Mouse (Mus musculus) thymus, postnatal 25 days (tissue): Measurements from ENCODE around the gene Adh6b.
"Not testable (repeated sequence)": the region's sequence is repeated elsewhere in the genome, so short reads cannot be mapped to it uniquely, and the experiment has no call there.

Source experiments
- DNase-seq: peaks from one replicate; pipeline ENCODE4 v3.0.0; 2022

The Adh6b gene

GRCm38 (mm10) chr3:138366181-138366580 is 24.6 kb downstream of the Adh6b start:
- DNase-seq, result no peak

GRCm38 (mm10) chr3:138369546-138369945 is 28.0 kb downstream of the Adh6b start:
- no peak for DNase-seq

DNA sequence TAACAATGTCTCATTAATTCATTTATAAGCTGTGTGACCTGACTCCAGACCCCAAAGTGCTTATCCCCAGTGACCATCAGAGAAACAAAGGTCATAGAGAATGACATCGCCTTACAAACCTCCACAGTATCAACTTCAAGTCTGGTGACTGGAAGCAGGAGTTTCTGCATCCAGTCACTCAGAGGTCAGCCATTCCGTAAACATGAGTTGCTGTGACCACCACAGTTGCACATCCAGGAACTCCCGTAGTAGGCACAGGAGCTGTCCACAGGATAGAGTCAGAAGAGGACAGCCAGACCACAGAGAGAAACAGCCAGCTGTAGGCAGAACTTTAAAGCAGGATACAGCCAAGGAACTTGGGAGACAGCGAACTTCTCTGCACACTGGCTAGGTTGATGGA is 28.7 kb downstream of the Adh6b start:
- DNase-seq, result not testable (repeated sequence)

GRCm38 (mm10) chr3:138373920-138374319 is 32.3 kb downstream of the Adh6b start:
- DNase-seq, result no peak

DNA sequence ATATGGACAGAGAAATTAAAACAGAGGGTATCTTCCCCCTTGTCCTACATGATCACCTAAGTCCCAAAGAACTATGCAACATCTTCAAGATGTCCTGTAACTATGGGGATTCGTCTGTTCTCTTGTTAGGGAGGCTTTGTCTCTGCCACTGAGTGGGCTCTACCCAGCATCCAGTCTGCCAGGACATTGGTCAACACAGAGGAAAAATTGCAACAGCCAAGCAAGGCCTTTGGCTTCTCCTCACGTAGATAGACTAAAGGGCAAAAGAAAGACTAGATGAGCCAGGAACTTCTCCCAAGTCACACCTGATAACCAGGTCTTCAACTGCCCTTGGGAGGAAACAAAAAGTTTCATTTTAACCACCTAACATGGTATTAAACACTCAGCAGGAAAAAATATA is 33.6 kb downstream of the Adh6b start:
- no peak for DNase-seq

DNA sequence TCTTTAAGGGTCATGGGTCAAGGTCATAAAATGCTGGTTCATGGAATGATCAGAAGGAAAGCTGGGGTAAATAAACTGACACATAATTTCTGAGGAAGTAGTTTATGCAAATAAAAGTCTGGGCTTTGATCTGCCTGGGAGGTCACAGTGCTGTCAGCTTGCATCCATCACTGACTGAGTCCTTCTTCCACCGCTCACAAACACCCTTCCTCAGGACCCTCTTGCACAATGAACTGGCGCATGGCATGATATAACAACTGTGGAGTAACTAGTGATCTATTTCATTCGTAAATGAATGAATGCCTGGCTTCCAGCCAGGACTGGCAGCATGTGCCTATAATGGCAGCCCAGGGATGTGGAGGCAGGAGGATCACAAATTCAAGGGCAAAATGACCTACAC is 39.6 kb downstream of the Adh6b start:
- no peak for DNase-seq

- no peak for DNase-seq
Observed at GRCm38 (mm10) chr3:138387155-138387554, 45.6 kb downstream of the Adh6b start.

- no peak for DNase-seq
Observed at GRCm38 (mm10) chr3:138404872-138405271, 63.3 kb downstream of the Adh6b start.

GRCm38 (mm10) chr3:138405341-138405740 is 63.8 kb downstream of the Adh6b start:
- no peak for DNase-seq

- no peak for DNase-seq
Observed at GRCm38 (mm10) chr3:138405840-138406239, 64.3 kb downstream of the Adh6b start.

DNA sequence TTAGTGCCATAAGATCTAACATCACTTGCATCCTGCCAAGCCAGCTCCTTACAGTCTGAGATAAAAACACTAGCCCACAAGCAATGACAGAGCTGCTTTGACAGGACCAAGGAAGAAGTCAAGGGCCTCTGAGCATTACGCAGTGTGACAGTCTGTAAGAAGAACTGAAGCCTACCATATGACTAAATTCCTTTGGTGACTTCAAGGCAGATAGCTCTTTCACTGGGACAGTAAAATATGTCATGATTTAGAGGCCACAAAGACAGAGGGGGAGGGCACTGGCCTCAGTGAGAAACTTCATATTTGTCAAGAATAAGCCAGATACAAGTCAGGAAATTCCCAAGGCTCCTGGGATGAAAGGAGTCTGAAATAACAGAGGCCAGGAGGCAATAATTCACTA is 66.3 kb downstream of the Adh6b start:
- no peak for DNase-seq
